Mouse (Mus musculus) erythroid progenitor cell, adult 5-6 weeks (primary cell): Measurements from ENCODE around the gene Parp14. TPM values are rescaled to one million over a fixed set of nuclear protein-coding genes. Genes with fewer than 3 reads are reported as not detected.
"Not testable (repeated sequence)": the region's sequence is repeated elsewhere in the genome, so short reads cannot be mapped to it uniquely, and the experiment has no call there.

Source experiments
- ATAC-seq: replicated peaks from 2 replicates; pipeline ENCODE4 v1.8.0; 2016; ENCODE audit warnings: moderate number of reproducible peaks, mild to moderate bottlenecking, moderate TSS enrichment, inconsistent platforms; ENCODE audit not compliant: poor library complexity, low FRiP score, severe bottlenecking
- total RNA-seq, 2 experiments: library from RNA; stranded (forward) in 1 of 2; stranded (reverse) in 1 of 2; fragments of 150-400 nt in 1 of 2; fragments of 186-747, 209-891 nt in 1 of 2; gene quantifications; 2 replicates each; pipeline versions ENCODE4 v1.2.3 to v1.2.4; 2015 to 2017; ENCODE audit warnings: low replicate concordance in 2 of 2

Gene Parp14
- total RNA-seq (2015; ENCODE audit: low replicate concordance), result 14.8 and 28.5 TPM in 2 replicates
- 31.6 and 33.5 TPM in 2 replicates for total RNA-seq (2017; ENCODE audit: low replicate concordance)

DNA sequence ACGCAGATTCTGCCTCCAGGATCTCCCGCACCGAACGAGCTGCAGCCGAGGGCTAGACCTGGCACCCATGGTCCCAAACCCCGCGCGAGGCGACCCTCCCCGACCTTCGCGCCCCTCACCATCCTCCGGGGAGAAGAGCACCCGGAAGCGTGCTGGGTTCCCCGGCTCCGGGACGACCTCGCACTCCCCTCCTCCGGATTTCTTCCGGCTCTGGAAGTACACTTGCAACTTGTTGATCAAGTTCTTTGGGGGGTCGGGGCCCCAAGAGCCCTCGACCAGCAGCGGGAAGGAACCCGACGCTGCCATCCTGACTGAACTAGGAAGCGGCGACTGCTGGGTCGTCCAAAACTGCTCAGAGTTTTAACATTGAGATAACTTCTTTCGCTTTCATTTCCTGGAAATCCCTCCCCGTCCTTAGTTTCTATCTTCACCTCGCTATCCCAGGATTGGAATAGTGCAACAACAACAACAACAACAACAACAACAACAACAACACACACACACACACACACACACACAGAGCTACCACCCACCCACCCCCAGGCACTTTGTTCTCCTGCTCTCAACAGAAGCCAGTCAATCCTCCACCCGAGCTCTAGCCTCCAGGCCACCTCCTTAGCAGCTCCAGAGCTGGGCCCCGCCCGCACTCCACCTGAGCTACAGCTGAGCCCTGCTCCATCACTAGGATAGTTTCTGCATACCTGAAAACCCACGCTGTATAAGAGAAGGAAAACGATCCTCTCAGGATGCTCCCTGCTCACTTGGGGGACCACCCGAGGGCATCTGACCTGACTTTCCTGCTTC is at the start of gene Parp14:
Parp14 (minus strand) TSS at position 497 of the 804 bp plus-strand sequence.
- peak; percentile 90 for ATAC-seq

DNA sequence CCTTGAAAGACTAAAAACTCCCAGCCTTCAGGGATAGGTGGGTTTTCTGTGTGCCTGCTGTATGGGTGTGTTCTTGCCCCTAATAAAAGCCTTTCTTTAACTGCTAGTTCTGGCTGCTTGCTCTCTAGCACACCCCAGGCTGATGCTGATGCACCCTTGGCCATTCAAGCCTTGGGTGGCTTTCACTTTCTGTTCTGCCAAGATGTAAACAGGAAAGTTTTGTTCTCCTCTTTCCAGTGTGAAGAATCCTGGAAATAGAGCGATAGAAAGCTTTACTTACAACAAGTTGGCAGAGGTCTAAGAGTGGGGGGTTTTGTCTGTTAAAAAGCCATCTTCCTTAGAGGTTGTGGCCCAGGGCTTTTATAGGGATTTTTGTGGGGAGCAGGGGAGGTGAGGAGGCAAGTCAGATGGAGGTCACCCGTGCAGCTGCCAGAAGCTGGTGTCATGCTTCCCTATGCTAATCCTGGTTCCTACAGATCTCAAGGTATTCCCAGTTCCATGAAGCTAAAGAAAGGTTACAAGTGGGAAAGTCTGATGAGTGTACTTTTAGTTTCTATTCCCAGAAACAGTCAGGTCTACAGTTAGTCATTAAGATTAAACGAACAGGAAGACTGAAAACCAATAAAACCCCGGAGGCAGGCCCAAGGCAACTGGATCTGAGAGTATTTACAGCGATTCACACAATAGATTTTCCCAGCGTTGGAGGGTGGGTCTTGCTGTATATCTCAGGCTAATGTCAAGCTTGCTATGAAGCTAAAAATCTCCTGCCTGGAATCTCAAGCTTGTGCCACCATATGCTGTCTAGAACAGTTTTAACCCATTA is 47.6 kb upstream of the Parp14 start:
- ATAC-seq, result no peak

DNA sequence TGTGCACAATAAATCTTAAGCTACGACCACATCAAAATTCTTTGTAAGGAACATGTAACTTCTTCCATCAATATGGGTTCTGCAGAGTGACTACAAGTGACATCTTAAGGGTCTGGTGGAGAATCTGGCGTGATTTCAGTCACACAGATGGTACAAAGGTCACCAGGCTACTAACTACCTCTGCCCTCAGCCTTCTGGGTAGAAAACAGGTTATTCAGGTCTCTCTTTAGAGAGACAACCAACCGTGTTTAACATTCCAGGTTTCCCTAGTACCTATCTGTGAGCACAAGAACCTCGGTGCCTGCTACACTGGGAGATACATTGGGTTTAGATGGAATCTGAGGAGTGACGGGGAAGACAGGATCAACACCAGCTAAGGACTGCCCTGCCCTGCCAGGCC is 43.0 kb upstream of the Parp14 start:
- no peak for ATAC-seq

DNA sequence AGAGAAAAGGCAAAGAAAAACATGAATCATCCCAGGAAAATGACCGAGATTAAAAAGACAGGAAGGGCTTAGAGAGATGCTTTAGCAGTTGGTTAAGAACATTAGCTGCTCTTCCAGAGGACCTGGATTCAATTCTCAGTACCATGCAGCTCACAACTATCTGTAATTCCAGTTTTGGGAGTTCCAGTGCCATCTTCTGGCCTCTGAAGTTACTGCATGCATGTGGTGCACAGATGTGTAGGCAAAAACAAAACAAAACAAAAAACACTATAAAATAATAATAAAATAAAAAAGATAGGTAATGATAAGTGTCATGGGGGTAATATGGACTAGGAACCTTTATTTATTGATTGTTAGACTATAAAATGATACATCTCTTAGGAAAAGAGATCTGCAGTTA is 42.2 kb upstream of the Parp14 start:
- ATAC-seq, result peak; percentile 57; the same call in 1 of the 2 replicates

DNA sequence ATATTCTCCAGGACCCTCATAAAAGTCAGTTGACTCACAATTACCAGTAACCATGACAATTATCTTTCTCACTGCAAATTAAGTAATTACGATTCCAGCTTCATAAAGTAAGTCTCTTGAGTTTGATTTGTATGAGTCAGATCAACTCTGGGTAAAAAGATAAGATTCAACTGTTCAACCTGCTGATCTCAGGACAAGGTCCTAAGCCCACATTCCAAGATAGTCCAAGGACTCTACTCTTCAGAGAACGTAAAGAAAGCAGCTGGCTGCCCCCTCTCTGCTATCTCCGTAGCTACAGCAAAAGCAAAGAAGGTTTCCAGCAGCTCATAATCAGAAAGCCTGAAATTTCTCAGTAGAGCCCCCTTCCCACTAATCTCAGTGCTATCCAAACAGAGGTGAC is 40.1 kb upstream of the Parp14 start:
- ATAC-seq, result no peak

DNA sequence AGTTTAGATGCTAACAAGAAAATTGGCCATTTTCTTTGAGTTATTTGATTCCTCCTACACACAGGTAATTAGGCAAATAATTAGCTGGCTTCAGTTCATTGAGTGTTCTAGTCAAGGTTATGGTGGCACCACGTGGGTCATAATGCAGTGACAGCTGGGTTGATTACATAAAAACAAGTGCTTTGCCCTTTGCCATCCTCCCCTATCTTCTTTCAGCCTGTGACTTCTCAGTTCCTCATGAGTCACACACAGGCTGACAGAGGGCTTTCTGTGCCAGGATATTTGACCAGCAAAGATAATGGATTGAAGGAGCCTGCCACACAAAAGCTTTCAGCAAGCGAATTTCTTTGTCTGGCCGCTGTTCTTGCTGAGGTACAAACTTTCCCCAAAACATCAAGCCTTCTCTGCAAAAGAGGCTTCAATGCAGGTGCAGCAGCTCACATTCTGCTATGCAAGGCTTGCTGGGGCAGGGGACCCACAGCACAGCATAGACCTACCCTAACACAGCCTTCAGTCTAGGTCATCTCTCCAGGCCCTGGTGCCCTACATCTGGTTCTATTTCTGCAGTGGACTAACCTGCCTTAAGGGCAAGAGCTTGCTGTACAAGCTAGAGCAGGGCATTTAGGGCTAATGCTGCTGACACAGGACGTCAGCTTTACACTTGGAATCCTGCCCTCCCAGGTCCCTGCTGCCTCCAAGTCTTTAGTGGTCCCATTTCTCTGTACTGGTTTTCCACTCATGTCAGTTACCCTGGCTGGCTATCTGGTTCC is 36.3 kb upstream of the Parp14 start:
- 0 out of 2 replicates have a peak, but pooled peaks have one; percentile 7 for ATAC-seq

DNA sequence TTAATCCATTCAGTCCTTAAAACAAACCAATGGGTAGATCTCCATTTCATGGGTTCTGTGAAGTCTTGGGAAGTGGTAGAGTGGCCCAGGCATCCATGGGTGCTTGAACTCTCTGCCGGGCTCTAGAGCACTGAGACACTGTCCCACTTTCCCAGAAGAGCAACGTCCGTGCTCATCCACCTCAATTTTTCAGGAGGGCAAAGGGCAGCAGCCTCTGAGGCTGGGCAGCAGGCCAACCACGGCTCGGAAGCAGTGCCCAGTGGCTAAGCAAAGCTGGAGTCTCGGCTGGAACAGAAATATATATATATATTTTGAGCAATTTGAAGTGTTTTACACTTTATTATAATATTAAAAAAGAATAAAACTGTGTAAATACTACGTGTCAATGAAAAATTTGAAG is 35.5 kb upstream of the Parp14 start:
- ATAC-seq, result no peak

DNA sequence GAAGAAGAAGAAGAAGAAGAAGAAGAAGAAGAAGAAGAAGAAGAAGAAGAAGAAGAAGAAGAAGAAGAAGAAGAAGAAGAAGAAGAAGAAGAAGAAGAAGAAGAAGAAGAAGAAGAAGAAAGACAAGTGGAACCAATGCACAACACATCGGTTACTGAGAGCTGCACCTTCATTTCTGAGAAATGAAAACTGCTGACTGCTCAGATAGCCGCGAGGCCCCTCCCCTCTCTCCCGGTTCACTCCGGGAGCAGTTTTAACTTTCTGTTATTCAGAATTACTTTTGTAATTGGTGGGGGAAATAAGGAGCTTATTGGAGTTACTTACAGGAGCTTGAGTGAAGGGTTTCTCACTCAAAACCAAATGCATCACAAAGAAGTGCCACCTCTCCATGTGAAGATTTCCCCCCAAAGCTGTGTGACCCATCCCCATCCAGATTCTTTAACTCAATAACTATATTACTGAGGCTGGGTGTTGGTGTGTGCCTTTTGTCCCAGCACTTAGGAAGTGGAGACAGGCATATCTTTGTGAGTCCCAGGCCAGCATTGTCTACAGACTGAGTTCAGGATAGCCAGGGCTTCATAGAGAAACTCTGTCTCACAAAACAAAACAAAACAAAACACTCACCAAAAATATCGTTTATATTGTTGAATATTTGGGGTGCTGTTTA is 34.6 kb upstream of the Parp14 start:
- ATAC-seq, result peak; percentile 82

DNA sequence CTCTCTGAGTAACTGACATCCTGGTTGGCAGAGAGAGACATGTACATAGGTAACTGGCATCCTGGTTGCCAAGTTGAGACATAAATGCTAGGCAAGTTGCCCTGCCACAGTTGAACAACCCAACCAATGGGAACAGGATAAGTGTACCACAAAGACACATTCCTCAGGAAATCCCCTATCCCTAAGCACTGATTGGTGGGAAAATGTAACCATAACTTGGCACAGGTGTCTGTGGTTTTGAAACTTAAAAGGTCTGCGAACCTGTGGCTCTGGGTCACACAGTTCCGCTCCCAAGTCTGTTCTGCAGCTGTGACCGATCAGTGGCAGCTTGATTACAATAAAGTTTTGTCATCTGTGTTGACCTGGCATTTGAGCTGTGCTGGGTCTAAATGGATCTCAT is 34.0 kb upstream of the Parp14 start:
- ATAC-seq, result no peak

DNA sequence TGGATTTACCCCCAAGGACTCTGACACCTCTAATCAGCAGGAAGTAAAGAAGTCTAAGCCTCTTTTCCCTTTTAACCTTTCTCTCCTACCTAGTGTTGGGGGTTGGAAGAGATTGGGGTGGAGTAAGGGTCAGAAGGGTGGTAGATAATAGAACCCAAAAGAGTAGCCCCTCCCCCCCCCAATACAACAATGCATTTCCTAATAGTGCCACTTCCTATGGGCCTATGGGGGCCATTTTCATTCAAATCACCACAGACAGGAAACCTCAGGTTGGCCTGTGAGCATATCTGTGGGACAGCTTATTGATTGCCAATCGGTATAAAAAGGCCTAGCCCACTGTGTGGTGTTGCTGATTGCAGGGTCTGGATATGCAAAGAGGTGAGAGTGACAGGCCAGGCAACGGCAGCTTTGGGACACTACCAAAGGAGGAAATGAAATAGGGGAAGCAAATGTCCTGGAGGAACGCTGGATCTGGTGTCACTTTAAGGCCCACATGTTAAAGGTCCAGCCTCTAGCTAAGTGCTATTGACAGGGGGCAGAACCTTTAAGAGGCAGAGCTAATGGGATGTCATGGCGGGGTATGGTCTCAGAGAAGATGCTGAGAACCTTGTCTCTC is 32.9 kb upstream of the Parp14 start:
- no peak for ATAC-seq

DNA sequence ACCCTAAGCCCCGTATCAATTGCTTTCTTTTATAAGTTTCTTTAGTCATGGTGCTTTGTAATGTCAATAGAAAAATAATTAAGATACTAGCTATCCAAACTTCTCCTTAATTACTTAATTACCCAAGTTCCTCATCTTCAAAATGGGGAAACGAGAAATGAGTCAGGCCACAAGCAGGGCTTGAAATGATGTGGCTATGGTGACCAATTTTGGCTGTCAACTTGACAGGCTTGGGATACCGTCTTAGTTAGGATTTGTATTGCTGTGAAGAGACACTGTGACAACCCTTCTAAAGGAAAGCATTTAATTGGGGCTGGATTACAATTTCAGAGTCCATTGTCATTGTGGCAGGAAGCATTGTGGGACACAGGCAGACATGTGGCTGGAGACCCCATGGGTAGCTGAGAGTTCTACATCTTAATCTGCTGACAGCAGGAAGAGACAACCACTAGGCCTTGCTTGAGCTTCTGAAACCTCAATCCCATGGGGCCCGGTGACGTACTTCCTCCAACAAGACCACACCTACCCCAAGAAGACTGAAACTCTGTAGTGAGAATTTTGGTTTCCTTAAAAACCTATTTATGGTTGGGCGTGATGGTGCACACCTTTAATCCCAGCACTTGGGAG is 31.8 kb upstream of the Parp14 start:
- ATAC-seq, result no peak

DNA sequence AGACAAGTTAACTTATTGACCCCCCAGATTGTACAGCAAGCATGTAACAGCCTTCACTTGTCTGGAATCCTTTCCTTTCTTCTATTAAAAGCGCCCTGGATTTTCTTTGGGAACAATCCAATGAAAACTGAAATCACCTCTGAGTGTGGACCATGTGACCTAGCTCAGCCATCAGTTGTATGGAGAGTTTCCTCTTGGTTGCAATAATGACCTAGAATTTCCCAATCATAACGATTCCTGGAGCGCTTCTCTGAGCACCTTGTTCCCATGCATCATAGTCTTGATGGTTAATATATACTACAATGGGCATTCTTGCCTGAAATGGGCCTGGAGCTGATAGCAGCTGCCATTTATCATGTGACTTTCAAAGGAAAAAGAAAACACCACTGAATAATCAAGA is 29.2 kb upstream of the Parp14 start:
- no peak for ATAC-seq

DNA sequence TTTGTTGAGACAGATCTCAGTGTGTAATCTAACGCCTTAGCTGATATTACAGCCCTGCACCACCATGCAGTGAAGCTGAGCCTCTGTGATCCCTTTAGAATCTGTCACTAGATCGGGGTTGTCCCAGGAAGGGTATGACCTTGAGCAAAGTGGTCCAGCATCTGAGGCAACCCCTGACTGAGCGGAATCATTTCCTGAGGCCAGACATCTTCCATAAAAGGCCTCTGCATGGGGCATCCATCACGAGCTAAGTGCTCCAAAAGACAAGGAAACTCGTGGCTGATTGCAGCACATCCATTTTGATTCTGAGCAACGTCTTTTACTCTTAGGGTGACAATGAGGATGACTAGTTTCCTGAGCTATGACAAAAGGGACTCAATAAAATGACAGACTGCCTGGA is 23.7 kb upstream of the Parp14 start:
- no peak for ATAC-seq

DNA sequence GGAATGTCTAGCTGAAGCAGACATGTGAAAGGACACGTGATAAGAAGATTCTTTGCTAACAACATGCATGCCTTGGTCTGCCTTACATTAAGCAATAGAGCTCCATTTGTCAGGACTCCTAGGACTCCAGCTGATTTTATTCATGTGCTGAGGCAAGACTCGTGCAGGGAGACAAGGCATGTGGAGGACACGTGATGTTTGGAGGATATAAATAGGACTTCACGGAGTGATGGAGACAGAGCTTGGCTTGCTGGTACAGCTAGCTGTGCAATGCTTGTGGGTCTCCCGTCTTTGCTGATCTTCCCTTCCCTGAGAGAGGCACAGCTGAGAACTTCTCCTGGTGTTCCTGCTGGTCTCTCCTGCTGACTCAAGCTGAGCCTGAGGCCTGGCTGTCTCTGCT is 20.3 kb upstream of the Parp14 start:
- ATAC-seq, result not testable (repeated sequence)

DNA sequence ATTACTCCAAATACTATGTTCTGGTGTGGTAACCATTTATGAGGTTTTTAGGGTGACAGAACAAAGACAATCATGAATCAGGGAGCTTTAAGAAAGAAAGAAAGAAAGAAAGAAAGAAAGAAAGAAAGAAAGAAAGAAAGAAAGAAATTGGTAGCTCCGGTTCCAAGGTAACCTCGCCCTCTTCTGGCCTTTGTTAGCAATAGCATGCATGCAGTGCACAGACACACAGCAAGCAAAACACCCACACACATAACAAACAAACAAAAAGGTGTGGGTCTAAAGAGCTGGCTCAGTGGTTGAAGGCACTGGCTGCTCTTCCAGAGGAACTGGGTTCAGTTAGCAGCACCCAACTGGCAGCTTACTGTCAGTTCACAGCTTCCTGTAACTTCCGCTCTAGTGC is 19.3 kb upstream of the Parp14 start:
- ATAC-seq, result no peak

DNA sequence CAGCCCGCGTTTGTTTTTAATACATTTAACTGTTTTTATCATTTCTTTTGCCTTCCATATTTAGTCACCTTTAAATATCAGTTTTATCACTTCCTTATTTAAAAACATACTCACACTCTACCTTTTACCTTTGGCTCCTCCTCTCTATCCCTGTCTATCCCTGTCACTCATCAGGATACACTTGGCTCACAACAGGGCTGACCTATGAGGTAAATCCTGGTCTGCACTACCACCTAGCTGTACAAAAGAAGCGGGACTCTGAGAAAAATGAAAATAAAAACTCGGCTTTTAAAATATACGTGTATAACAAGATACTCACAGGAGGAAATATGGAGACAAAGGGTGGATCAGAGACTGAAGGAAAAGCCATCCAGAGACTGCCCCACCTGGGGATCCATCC is 17.6 kb upstream of the Parp14 start:
- ATAC-seq, result no peak

DNA sequence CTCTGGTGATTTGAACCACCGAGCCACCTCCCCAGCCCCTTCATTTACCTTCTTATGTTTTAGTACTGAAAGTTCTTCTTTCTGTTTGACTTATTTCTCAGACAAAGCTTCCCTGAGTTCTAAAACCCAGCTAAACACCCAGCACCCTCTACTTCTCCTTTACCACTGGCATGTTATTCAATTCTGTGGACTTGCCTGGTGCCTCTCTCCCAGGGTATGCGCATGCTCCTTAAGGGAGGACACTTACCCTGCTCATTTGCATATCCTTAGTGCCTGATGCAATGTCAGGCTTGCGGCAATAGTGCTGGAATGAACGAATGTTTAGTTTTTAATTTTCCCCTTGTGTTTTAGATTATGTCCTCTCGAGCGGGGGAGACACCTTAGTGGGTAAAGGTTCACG is 16.8 kb upstream of the Parp14 start:
- no peak for ATAC-seq

DNA sequence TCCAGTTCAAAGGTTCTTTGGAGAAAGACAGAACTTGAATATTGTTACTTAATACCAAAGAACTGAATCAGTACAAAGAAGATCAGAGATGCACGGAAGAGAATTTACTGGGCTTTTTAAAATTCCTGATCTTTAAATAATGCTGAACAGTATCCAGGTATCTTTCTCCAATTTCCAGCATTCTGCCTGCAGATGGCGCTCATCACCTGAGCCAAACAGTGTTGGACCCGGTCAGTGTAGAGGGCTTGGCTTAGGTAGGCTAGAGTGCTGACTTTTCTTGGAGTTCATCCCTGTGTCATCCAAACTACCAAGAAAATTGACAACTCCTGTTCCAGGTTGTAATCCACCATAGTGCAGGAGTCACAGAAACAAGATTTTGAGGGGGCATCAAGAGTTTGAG is 3.1 kb upstream of the Parp14 start:
- no peak for ATAC-seq
